18 mouse cellular contexts compared by ENCODE assay signal in genomic region chr10:116201542-116201941, GRCm38 (mm10).
"Had no signal": no experiment of that assay in that cellular context is flagged by ENCODE, and none has a peak within 500 bp of the region (broad histone marks: within the 10 kb centered on the region; RNA-seq: fewer than 3 reads in every experiment).

No protein-coding gene starts in this region.

- H3K9me3 ChIP-seq: midbrain, embryonic 10.5 days; midbrain, embryonic 12.5 days; neural tube, embryonic 13.5 days; neural tube, embryonic 15.5 days had no signal

- H3K27me3 ChIP-seq: midbrain, embryonic 12.5 days; neural tube, embryonic 13.5 days; neural tube, embryonic 15.5 days had no signal

- H3K27ac ChIP-seq: midbrain, embryonic 10.5 days; midbrain, embryonic 12.5 days; neural tube, embryonic 13.5 days; neural tube, embryonic 15.5 days had no signal

- DNase-seq: lung, adult 18-20 months; lung, embryonic 14.5 days; lung, postnatal 4 days; midbrain, embryonic 14.5 days; retina, postnatal 1 day; right cerebral cortex, adult 18-20 months; right cerebral cortex, postnatal 25 days; right cerebral cortex, postnatal 4 days; spleen, adult 18-20 months; thymus, adult 18-20 months; thymus, postnatal 14 days; thymus, postnatal 36 days had no signal

- H3K4me1 ChIP-seq: midbrain, embryonic 12.5 days had no signal

- H3K4me2 ChIP-seq: lung, embryonic 14.5 days; midbrain, embryonic 12.5 days; neural tube, embryonic 13.5 days; neural tube, embryonic 15.5 days had no signal

- H3K36me3 ChIP-seq: midbrain, embryonic 10.5 days; midbrain, embryonic 12.5 days; neural tube, embryonic 13.5 days; neural tube, embryonic 15.5 days had no signal

- H3K9ac ChIP-seq: lung, embryonic 14.5 days; midbrain, embryonic 12.5 days; neural tube, embryonic 13.5 days; neural tube, embryonic 15.5 days had no signal

- ATAC-seq: midbrain, embryonic 16.5 days had no signal

- H3K4me3 ChIP-seq: midbrain, embryonic 10.5 days; midbrain, embryonic 12.5 days; myocyte; neural tube, embryonic 13.5 days; neural tube, embryonic 15.5 days had no signal
